Mouse (Mus musculus) layer of hippocampus, postnatal 25 days (tissue): Measurements from ENCODE around the gene Nrg3. TPM values are rescaled to one million over a fixed set of nuclear protein-coding genes. Genes with fewer than 3 reads are reported as not detected.

ENCODE experiments used
- DNase-seq, 2 experiments: peaks; one replicate each; pipeline ENCODE4 v3.0.0; 2022; ENCODE audit warnings: mixed read lengths in 2 of 2, low spot score in 1 of 2; ENCODE audit errors: extremely low spot score in 1 of 2
- total RNA-seq, 2 experiments: library from RNA; stranded (reverse); gene quantifications; 2 replicates each; pipeline ENCODE4 v1.2.3; 2021

Nrg3 gene
- total RNA-seq: 10 to 100 TPM; 56.9 to 74.8 TPM

DNA sequence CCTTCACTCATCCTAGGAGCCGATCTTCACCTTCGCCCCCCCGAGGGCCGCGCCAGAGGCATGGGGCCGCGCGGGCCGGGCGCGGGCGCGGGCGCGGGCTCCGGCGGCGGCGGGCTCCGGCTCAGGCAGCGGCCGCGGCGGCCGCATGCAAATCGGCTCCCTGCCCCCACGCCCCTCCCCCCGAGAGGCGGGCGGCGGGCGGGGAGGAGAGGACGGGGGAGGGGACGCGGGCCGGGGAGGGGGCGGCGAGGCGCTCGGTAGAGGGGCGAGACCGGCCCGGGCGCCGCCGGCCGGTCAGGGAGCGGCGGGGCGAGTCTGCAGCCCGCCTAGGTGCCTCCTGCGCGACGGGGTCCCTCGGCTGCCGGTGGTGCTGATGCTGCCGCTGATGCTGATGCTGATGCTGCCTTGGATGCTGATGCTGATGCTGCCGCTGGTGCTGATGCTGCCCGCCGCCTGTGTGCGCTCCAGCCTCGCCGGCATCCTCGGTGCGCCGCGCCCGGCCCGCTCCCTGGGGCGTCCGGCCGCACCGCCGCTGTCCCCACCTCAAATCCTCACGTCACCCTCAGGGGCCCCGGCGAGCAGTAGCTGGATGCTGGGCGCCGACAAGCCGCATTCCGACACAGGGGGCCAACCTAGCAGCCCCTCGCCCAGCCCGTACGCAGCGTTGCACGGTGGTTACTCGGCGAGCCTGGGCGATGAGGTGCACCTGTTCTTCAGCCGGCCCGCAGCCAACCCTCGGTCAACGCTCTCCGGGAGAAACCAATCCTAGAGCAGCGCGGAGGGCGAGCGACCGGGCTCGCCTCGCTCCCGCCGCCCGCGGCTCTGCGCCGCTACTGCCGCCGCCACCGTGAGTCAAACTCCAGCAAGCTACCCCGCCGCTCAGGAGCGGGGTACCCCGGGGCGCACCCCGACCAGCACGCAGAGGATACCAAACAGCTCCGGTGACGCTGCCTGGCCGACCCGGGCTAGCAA, at the start of gene Nrg3:
Gene Nrg3, minus strand, starts transcription at position 299 of the 972 bp plus-strand sequence.
- peak; percentile 57 to 68 for DNase-seq

DNA sequence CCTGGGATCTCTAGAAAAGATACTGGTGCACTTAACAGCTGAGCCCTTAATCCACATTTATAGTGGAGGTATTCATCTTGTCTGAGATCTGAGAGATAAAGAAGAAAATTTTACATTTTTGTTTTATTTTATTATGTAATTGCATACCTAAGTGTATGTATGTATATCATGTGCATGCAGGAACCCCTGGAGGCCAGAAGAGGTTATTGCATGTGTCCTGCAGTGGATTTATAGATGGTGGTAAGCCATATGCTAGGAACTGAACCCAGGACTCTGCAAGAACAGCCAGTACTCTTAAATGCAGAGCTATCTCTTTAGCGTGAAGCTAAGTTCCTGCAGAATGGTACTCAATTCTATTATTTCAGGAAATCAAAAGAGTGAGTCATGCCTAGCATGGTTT, 36.1 kb upstream of the Nrg3 start:
- no peak for DNase-seq

GRCm38 (mm10) chr14:39473771-39474211, 903 bp upstream of the Nrg3 start:
- peak; percentile 55 to 62 for DNase-seq

DNA sequence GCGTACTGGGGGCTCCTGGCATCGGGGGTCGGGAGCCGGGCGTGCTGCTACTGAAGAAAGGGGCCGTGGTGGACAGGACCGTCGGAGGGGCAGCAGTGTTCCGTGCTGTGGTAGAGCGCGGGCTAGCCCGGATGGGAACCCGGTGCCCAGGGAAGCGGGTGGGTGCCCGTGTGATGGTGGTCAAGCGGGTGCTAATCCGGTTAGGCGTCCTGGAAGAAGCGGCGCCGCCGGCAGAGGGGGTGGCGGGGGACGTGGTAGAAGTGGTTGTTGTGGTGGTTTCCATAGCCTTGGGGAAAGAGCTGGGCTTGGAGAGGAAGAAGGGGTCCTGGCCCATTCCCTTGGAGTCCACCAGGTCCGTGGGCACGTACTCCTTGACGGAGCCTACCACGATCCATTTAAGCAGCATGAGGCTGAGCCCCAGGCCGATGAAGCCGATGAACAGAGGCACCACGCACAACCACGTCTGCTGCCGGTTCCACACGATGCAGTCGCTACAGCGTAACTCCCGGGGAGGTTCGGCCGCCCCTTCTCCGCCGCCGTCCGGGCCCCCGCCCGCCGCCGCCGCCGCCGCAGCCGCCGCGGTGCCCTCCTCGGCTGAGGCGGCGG, 639 bp downstream of the Nrg3 start:
- peak in 1 of 2 experiments; percentile 44 for DNase-seq

DNA sequence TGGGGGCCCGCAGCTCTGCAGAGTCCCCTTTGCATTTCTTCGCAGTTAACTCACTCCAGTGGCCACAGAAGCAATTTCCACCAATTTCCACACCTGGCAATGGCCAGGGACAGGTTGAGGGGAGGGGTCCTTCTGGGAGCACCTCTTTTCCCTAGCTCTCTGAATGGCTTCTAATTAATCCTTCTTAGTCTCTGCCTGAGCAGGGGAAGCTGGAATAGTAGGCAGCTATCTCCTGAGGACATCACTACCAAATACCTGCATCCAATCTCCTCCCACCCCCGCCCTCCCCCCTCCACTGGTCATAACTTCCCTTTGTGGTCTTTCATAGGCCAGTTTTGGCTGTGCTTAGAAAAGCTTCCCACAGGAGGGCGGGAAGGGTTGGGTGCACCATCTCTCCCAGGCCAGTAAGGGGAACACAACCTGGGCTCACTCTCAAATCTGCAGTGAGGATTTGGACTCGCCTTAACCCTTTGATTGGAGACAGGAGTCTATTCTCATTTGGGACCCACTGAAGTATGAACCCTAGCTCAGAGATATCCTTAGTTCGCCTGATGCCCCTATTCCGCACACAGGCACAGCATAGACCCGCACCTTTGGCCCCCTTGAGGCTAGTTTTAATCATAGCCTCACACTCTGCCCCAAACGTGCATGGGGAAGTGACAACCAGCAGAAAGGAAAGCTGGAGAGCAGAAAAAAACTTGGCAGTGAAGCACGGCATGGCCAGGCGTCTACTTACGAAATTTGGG, 1.5 kb downstream of the Nrg3 start:
- DNase-seq: no peak

- no peak for DNase-seq
Observed at GRCm38 (mm10) chr14:39445501-39445900, 27.4 kb downstream of the Nrg3 start.

- no peak for DNase-seq
Observed at GRCm38 (mm10) chr14:39428503-39428902, 44.4 kb downstream of the Nrg3 start.

GRCm38 (mm10) chr14:39421874-39422273, 51.0 kb downstream of the Nrg3 start:
- no peak for DNase-seq

GRCm38 (mm10) chr14:39413270-39413669, 59.6 kb downstream of the Nrg3 start:
- no peak for DNase-seq

GRCm38 (mm10) chr14:39386845-39387244, 86.0 kb downstream of the Nrg3 start:
- no peak for DNase-seq

- DNase-seq: no peak
Observed at GRCm38 (mm10) chr14:39381321-39381720, 91.6 kb downstream of the Nrg3 start.

GRCm38 (mm10) chr14:39373220-39373619, 99.7 kb downstream of the Nrg3 start:
- no peak for DNase-seq

GRCm38 (mm10) chr14:39356251-39356650, 116.6 kb downstream of the Nrg3 start:
- DNase-seq: no peak

DNA sequence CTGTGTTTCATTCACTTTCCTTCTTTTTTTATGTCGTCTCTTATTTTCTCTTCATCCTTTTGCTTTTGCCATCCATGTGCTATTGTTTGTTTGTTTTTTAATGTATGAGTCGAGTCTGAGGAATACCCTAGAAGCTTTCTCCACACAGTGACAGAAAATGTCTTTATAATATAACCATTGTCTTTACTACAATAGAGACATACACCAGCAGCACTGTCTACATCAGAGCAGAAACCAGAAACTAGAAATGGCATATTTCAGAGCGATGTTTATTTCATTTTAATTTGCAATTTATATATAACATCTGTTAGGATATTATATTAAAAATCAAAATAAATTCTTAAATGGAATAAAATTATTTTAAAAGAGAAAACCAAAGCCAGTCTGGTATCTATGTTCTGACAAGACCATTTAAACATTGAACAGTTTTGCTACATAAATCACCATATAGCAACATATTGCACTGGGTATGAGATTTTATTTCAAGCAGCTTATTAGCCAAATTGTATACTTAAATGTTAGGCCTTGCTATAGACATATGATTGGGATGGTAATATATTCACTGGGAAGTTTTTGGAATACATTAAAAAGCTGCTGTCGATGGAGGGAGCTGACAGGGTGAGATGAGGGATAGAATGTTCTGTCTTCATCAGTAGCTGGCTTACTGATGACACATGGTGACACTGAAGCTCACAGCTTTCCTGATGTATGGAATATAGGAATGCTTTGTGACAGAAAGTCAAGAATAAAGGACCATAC, 120.7 kb downstream of the Nrg3 start:
- DNase-seq: no peak

DNA sequence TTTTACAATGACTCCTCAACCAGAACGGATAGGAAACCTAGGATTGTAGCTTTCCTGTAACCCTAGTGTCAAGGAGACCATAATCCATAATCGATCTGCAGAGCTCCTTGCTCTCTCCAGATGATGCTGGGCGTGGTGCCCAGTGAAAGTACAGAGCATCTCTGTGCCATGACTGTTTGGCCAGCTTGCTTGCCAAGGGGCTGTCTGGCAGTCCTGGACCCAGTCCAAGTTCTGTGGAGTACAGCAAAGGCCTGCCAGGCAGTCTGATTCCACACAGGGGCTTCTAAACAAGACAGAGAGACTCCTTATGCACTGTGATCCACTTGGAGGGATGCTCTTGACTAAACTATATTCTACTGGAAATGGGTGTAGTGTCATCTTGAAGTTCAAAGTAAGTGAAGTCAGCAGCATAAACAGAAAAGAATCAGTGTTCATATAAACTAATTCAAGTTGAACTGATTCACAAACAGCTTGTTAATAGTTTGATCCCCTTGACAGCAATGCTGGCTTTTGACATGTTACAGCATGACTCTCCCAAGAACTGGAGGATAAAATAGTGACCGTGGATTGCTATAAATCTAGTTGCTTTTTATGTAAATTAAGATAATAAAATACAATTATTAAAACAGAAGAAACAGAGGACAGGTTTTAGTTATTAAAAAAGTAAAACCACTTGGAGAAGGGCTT, 155.3 kb downstream of the Nrg3 start:
- peak; percentile 41 to 65 for DNase-seq

GRCm38 (mm10) chr14:39314111-39314510, 158.8 kb downstream of the Nrg3 start:
- no peak for DNase-seq

DNA sequence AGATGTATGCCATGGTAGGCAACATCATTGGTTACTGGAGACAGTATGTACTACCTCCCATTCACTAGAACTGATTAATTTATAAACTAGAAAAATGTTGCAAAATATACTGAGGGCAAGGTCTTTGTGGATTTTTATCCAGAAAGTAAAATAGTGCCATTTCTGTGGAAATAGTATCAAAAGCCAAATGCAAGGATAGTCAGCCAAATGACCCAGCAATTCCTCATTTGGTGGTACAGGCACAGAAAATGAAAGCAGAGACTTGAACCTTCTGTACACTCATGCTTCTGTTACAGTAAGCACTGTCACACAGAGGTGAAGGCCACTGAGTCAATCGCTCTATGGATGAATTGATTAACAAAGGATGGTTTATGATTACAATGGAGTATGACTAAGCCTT, 207.8 kb downstream of the Nrg3 start:
- no peak for DNase-seq

DNA sequence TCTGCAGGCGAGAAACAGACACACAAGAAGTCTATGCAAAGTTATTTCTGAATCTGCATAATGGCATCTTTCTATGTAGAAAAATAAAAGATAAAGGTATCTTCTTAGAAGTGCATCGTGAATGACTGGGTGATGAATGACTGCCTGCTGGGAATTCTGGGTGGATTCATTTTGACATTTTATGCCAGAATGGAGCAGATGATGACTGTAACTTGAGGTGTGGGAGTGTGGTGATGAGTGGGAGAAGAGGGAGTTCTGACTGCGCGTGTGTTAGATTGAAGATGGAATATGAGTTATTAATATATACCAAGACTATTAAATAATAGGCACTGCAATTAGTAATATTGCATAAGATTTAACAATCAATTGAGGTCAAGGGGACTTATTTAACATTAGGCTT, 208.5 kb downstream of the Nrg3 start:
- no peak for DNase-seq

- no peak for DNase-seq
Observed at GRCm38 (mm10) chr14:39261016-39261415, 211.9 kb downstream of the Nrg3 start.

DNA sequence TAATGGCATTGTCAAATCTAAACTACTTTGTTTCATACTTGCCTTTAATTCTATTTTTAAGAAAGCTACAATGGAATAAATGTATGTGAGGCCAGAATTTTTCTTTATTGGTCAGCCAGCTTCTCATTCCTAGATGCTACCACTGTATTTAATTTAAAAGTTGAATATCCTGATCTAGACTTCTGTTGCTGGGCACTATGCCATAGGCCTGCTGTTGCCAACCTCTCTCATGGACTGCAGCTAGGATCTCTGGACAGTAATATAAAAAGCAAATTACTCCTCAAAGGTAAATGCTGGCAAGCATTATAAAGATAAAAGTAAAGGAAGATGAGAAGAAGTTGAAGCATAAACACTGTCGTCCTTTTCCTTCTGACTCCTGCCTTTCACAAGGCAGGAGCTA, 217.5 kb downstream of the Nrg3 start:
- no peak for DNase-seq
